18 mouse cellular contexts compared by ENCODE assay signal in genomic region chr9:38805696-38806095, GRCm38 (mm10). TPM values are rescaled to one million over a fixed set of nuclear protein-coding genes. Genes with fewer than 3 reads are reported as not detected.
A peak's percentile ranks its signal among the peaks of the same experiment; 100 is the strongest.
DNase-seq lines count a peak whose midpoint lies in the region; ATAC-seq and TF ChIP-seq lines count a peak whose summit lies in the region.
"Had no signal": no experiment of that assay in that cellular context is flagged by ENCODE, and none has a peak within 500 bp of the region (broad histone marks: within the 10 kb centered on the region; RNA-seq: fewer than 3 reads in every experiment).

No protein-coding gene starts in this region.

- no peaks in the 10 kb centered on the region for H3K4me1 ChIP-seq in forebrain, postnatal 0 days (ENCODE audit: insufficient read depth)
- H3K4me1 ChIP-seq in forebrain, embryonic 13.5 days = no peaks in the 10 kb centered on the region
- no peaks in the 10 kb centered on the region for H3K4me1 ChIP-seq in midbrain, embryonic 14.5 days (ENCODE audit: control insufficient read depth, insufficient read depth, low read length)
- H3K4me1 ChIP-seq in midbrain, embryonic 10.5 days = no peaks in the 10 kb centered on the region
- H3K4me1 ChIP-seq: heart, embryonic 15.5 days; limb, embryonic 13.5 days; midbrain, embryonic 12.5 days; neural tube, embryonic 12.5 days had no signal

- H3K9ac ChIP-seq in forebrain, postnatal 0 days = no peak overlapping the region
- H3K9ac ChIP-seq in forebrain, embryonic 13.5 days = no peak overlapping the region
- no peak overlapping the region for H3K9ac ChIP-seq in midbrain, embryonic 14.5 days (replicated peaks; ENCODE audit: low read length)
- H3K9ac ChIP-seq: heart, embryonic 15.5 days; limb, embryonic 13.5 days; midbrain, embryonic 12.5 days; neural tube, embryonic 12.5 days had no signal

- H3K9me3 ChIP-seq in forebrain, postnatal 0 days (ENCODE audit: low read length) = no peaks in the 10 kb centered on the region
- no peaks in the 10 kb centered on the region for H3K9me3 ChIP-seq in forebrain, embryonic 13.5 days (replicated peaks)
- no peaks in the 10 kb centered on the region for H3K9me3 ChIP-seq in midbrain, embryonic 14.5 days (ENCODE audit: control insufficient read depth, low read length)
- H3K9me3 ChIP-seq in midbrain, embryonic 10.5 days (replicated peaks) = no peaks in the 10 kb centered on the region
- H3K9me3 ChIP-seq: heart, embryonic 15.5 days; limb, embryonic 13.5 days; midbrain, embryonic 12.5 days; neural tube, embryonic 12.5 days had no signal

- no peaks in the 10 kb centered on the region for H3K36me3 ChIP-seq in forebrain, postnatal 0 days (ENCODE audit: insufficient read depth)
- H3K36me3 ChIP-seq in forebrain, embryonic 13.5 days (ENCODE audit: poor library complexity, severe bottlenecking) = no peaks in the 10 kb centered on the region
- H3K36me3 ChIP-seq in midbrain, embryonic 14.5 days (ENCODE audit: control insufficient read depth, insufficient read depth, low read length) = no peaks in the 10 kb centered on the region
- no peaks in the 10 kb centered on the region for H3K36me3 ChIP-seq in midbrain, embryonic 10.5 days
- H3K36me3 ChIP-seq: heart, embryonic 15.5 days; limb, embryonic 13.5 days; midbrain, embryonic 12.5 days; neural tube, embryonic 12.5 days had no signal

- TF ChIP-seq CTCF in forebrain, postnatal 0 days (IDR thresholded peaks at IDR 0.05; ENCODE audit: low read depth) = peak; percentile 51

- no peak overlapping the region for H3K27ac ChIP-seq in forebrain, postnatal 0 days (ENCODE audit: low read depth, low read length)
- H3K27ac ChIP-seq in forebrain, embryonic 13.5 days = no peak overlapping the region
- no peak overlapping the region for H3K27ac ChIP-seq in midbrain, embryonic 14.5 days (replicated peaks; ENCODE audit: low read depth, low read length)
- H3K27ac ChIP-seq in midbrain, embryonic 10.5 days (replicated peaks) = no peak overlapping the region
- H3K27ac ChIP-seq: heart, embryonic 15.5 days; limb, embryonic 13.5 days; midbrain, embryonic 12.5 days; neural tube, embryonic 12.5 days had no signal

- peak; percentile 52 for DNase-seq in forebrain, postnatal 0 days
- peak; percentile 70 for DNase-seq in midbrain, embryonic 14.5 days
- no peak for DNase-seq in midbrain, embryonic 10.5 days (ENCODE audit: low spot score)
- peak; percentile 30 for DNase-seq in gonadal fat pad, adult 2 months (ENCODE audit: low read depth)
- DNase-seq in adipocyte (ENCODE audit: low spot score) = no peak
- DNase-seq in gastrocnemius, adult 18-20 months (ENCODE audit: low spot score) = no peak
- DNase-seq: adrenal gland, adult 8-10 months; gastrocnemius, postnatal 25 days; kidney, adult 8-10 months; lung, adult 2 months had no signal

- no peak overlapping the region for H3K4me3 ChIP-seq in forebrain, postnatal 0 days (ENCODE audit: low read depth, low read length)
- no peak overlapping the region for H3K4me3 ChIP-seq in forebrain, embryonic 13.5 days
- no peak overlapping the region for H3K4me3 ChIP-seq in midbrain, embryonic 14.5 days (replicated peaks; ENCODE audit: low read depth, low read length)
- no peak overlapping the region for H3K4me3 ChIP-seq in midbrain, embryonic 10.5 days
- H3K4me3 ChIP-seq: heart, embryonic 15.5 days; limb, embryonic 13.5 days; midbrain, embryonic 12.5 days; neural tube, embryonic 12.5 days had no signal

- no peak overlapping the region for H3K4me2 ChIP-seq in forebrain, postnatal 0 days (ENCODE audit: low read depth)
- H3K4me2 ChIP-seq in forebrain, embryonic 13.5 days = no peak overlapping the region
- H3K4me2 ChIP-seq in midbrain, embryonic 14.5 days (ENCODE audit: low read length) = no peak overlapping the region
- H3K4me2 ChIP-seq: heart, embryonic 15.5 days; limb, embryonic 13.5 days; midbrain, embryonic 12.5 days; neural tube, embryonic 12.5 days had no signal

- H3K27me3 ChIP-seq in forebrain, postnatal 0 days (ENCODE audit: insufficient read depth, low read length) = no peaks in the 10 kb centered on the region
- no peaks in the 10 kb centered on the region for H3K27me3 ChIP-seq in forebrain, embryonic 13.5 days
- H3K27me3 ChIP-seq in midbrain, embryonic 14.5 days (ENCODE audit: control insufficient read depth, insufficient read depth, low read length) = no peaks in the 10 kb centered on the region
- no peaks in the 10 kb centered on the region for H3K27me3 ChIP-seq in midbrain, embryonic 10.5 days (ENCODE audit: low read depth, poor library complexity, severe bottlenecking)
- H3K27me3 ChIP-seq: heart, embryonic 15.5 days; limb, embryonic 13.5 days; midbrain, embryonic 12.5 days; neural tube, embryonic 12.5 days had no signal

- no peak for ATAC-seq in forebrain, postnatal 0 days
- ATAC-seq in forebrain, embryonic 13.5 days = no peak
- no peak for ATAC-seq in midbrain, embryonic 14.5 days (ENCODE audit: low FRiP score, low TSS enrichment)
- ATAC-seq: hindbrain, embryonic 16.5 days had no signal

RNA-seq across cellular contexts. Expression of gene Olfr922, which starts 8.7 kb away (rescaled TPM):
- not detected in 2 replicates for total RNA-seq in forebrain, postnatal 0 days (2014; rRNA removed)
- not detected in 2 replicates for polyA plus RNA-seq in forebrain, postnatal 0 days (2015; fragmentation: Nextera tagmentation; extraction: Ambion mirVana)
- polyA plus RNA-seq in forebrain, embryonic 13.5 days (2015; fragmentation: Nextera tagmentation; extraction: Ambion mirVana) = not detected in 2 replicates
- not detected in 2 replicates for polyA plus RNA-seq in midbrain, embryonic 14.5 days (2014; fragmentation: Nextera tagmentation; extraction: Ambion mirVana)
- not detected in 2 replicates for polyA plus RNA-seq in midbrain, embryonic 10.5 days (2016; fragmentation: Nextera tagmentation; extraction: Ambion mirVana)
- not detected in 2 replicates for polyA plus RNA-seq in gonadal fat pad, adult 2 months (2012; rRNA removed)
- not detected for total RNA-seq in gastrocnemius, adult 18-20 months (2021)
- total RNA-seq: adrenal gland, adult 8-10 months; common myeloid progenitor, adult 5-6 weeks; gastrocnemius, postnatal 25 days had no signal
- polyA plus RNA-seq: heart, embryonic 15.5 days; hindbrain, embryonic 16.5 days; large intestine, adult 2 months; limb, embryonic 13.5 days; lung, adult 2 months; midbrain, embryonic 12.5 days; neural tube, embryonic 12.5 days had no signal

RNA-seq across cellular contexts. Expression of gene Olfr923, which starts 20.6 kb away (rescaled TPM):
- total RNA-seq in forebrain, postnatal 0 days (2014; rRNA removed) = not detected in 2 replicates
- not detected in 2 replicates for polyA plus RNA-seq in forebrain, postnatal 0 days (2015; fragmentation: Nextera tagmentation; extraction: Ambion mirVana)
- not detected in 2 replicates for polyA plus RNA-seq in forebrain, embryonic 13.5 days (2015; fragmentation: Nextera tagmentation; extraction: Ambion mirVana)
- not detected in 2 replicates for polyA plus RNA-seq in midbrain, embryonic 14.5 days (2014; fragmentation: Nextera tagmentation; extraction: Ambion mirVana)
- not detected in 2 replicates for polyA plus RNA-seq in midbrain, embryonic 10.5 days (2016; fragmentation: Nextera tagmentation; extraction: Ambion mirVana)
- not detected in 2 replicates for polyA plus RNA-seq in gonadal fat pad, adult 2 months (2012; rRNA removed)
- total RNA-seq in gastrocnemius, adult 18-20 months (2021) = not detected
- total RNA-seq: adrenal gland, adult 8-10 months; common myeloid progenitor, adult 5-6 weeks; gastrocnemius, postnatal 25 days had no signal
- polyA plus RNA-seq: heart, embryonic 15.5 days; hindbrain, embryonic 16.5 days; large intestine, adult 2 months; limb, embryonic 13.5 days; lung, adult 2 months; midbrain, embryonic 12.5 days; neural tube, embryonic 12.5 days had no signal

RNA-seq across cellular contexts. Expression of gene Olfr921, which starts 32.8 kb away (rescaled TPM):
- total RNA-seq in forebrain, postnatal 0 days (2014; rRNA removed) = not detected in 2 replicates
- not detected in 2 replicates for polyA plus RNA-seq in forebrain, postnatal 0 days (2015; fragmentation: Nextera tagmentation; extraction: Ambion mirVana)
- polyA plus RNA-seq in forebrain, embryonic 13.5 days (2015; fragmentation: Nextera tagmentation; extraction: Ambion mirVana) = not detected in 2 replicates
- not detected in 2 replicates for polyA plus RNA-seq in midbrain, embryonic 14.5 days (2014; fragmentation: Nextera tagmentation; extraction: Ambion mirVana)
- not detected in 2 replicates for polyA plus RNA-seq in midbrain, embryonic 10.5 days (2016; fragmentation: Nextera tagmentation; extraction: Ambion mirVana)
- 0.03 TPM in 1 of 2 replicates, not detected in the other for polyA plus RNA-seq in gonadal fat pad, adult 2 months (2012; rRNA removed)
- total RNA-seq in gastrocnemius, adult 18-20 months (2021) = not detected
- total RNA-seq: common myeloid progenitor, adult 5-6 weeks; gastrocnemius, postnatal 25 days had no signal
- polyA plus RNA-seq: heart, embryonic 15.5 days; hindbrain, embryonic 16.5 days; large intestine, adult 2 months; limb, embryonic 13.5 days; midbrain, embryonic 12.5 days; neural tube, embryonic 12.5 days had no signal

RNA-seq across cellular contexts. Expression of gene Olfr924, which starts 38.6 kb away (rescaled TPM):
- not detected in 2 replicates for total RNA-seq in forebrain, postnatal 0 days (2014; rRNA removed)
- not detected in 2 replicates for polyA plus RNA-seq in forebrain, postnatal 0 days (2015; fragmentation: Nextera tagmentation; extraction: Ambion mirVana)
- polyA plus RNA-seq in forebrain, embryonic 13.5 days (2015; fragmentation: Nextera tagmentation; extraction: Ambion mirVana) = not detected in 2 replicates
- not detected in 2 replicates for polyA plus RNA-seq in midbrain, embryonic 14.5 days (2014; fragmentation: Nextera tagmentation; extraction: Ambion mirVana)
- not detected in 2 replicates for polyA plus RNA-seq in midbrain, embryonic 10.5 days (2016; fragmentation: Nextera tagmentation; extraction: Ambion mirVana)
- not detected in 2 replicates for polyA plus RNA-seq in gonadal fat pad, adult 2 months (2012; rRNA removed)
- total RNA-seq in gastrocnemius, adult 18-20 months (2021) = not detected
- total RNA-seq: adrenal gland, adult 8-10 months; common myeloid progenitor, adult 5-6 weeks; gastrocnemius, postnatal 25 days had no signal
- polyA plus RNA-seq: heart, embryonic 15.5 days; hindbrain, embryonic 16.5 days; large intestine, adult 2 months; limb, embryonic 13.5 days; lung, adult 2 months; midbrain, embryonic 12.5 days; neural tube, embryonic 12.5 days had no signal

RNA-seq across cellular contexts. Expression of gene Olfr26, which starts 49.2 kb away (rescaled TPM):
- not detected in 2 replicates for total RNA-seq in forebrain, postnatal 0 days (2014; rRNA removed)
- polyA plus RNA-seq in forebrain, postnatal 0 days (2015; fragmentation: Nextera tagmentation; extraction: Ambion mirVana) = not detected in 2 replicates
- polyA plus RNA-seq in forebrain, embryonic 13.5 days (2015; fragmentation: Nextera tagmentation; extraction: Ambion mirVana) = not detected in 2 replicates
- polyA plus RNA-seq in midbrain, embryonic 14.5 days (2014; fragmentation: Nextera tagmentation; extraction: Ambion mirVana) = not detected in 2 replicates
- polyA plus RNA-seq in midbrain, embryonic 10.5 days (2016; fragmentation: Nextera tagmentation; extraction: Ambion mirVana) = not detected in 2 replicates
- not detected in 2 replicates for polyA plus RNA-seq in gonadal fat pad, adult 2 months (2012; rRNA removed)
- total RNA-seq in gastrocnemius, adult 18-20 months (2021) = not detected
- total RNA-seq: adrenal gland, adult 8-10 months; common myeloid progenitor, adult 5-6 weeks; gastrocnemius, postnatal 25 days had no signal
- polyA plus RNA-seq: heart, embryonic 15.5 days; hindbrain, embryonic 16.5 days; large intestine, adult 2 months; limb, embryonic 13.5 days; lung, adult 2 months; midbrain, embryonic 12.5 days; neural tube, embryonic 12.5 days had no signal

Comparison
In these comparisons a context has a peak if more than half of its experiments do, and no peak if none do; other contexts are left out.
1. DNase-seq: peak in forebrain, postnatal 0 days (single experiment), midbrain, embryonic 14.5 days (single experiment) and gonadal fat pad, adult 2 months (single experiment); none in midbrain, embryonic 10.5 days (single experiment), adipocyte (single experiment) and gastrocnemius, adult 18-20 months (single experiment).